Comparison of ENCODE assay signal across 15 mouse cellular contexts in the genomic region with DNA sequence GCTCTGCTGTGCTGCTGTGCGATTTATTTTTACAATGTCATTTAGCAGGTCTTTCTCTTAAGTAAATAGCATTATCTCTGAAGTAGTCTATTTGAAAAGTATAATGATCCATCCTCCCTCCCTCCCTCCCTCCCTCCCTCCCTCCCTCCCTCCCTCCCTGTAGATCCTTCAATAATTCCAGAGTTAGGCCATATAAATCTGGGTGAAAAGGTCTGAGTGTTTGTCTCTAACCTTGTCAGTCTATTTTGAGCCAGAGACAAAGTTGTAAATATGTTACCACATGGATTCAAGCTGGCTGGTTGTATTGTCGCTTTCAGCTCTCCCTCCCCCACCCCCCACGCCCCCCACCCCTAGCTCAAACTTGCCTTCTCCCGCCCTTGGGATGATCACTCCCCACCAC.
DNase-seq lines count a peak whose midpoint lies in the region; ATAC-seq and TF ChIP-seq lines count a peak whose summit lies in the region.
"Had no signal": no experiment of that assay in that cellular context is flagged by ENCODE, and none has a peak within 500 bp of the region (broad histone marks: within the 10 kb centered on the region; RNA-seq: fewer than 3 reads in every experiment).

No protein-coding gene starts in this region.

- intact Hi-C loops in heart, postnatal 10 days (cut with DNase I) = no loop called here

- TF ChIP-seq CTCF in ES-Bruce4 (IDR thresholded peaks at IDR 0.05; ENCODE audit: low read depth, low read length) = no peak

- WGBS in heart, embryonic 11.5 days (ENCODE audit: insufficient replicate concordance) = 23% methylated on average over 4 of the region's 4 CpGs
- WGBS in kidney, embryonic 16.5 days = 7% methylated on average over 3 of the region's 4 CpGs
- 12% methylated on average over 4 of the region's 4 CpGs for WGBS in intestine, embryonic 16.5 days

- no peaks in the 10 kb centered on the region for H3K27me3 ChIP-seq in heart, embryonic 11.5 days (ENCODE audit: control insufficient read depth, insufficient read depth, low read length)
- no peaks in the 10 kb centered on the region for H3K27me3 ChIP-seq in kidney, embryonic 16.5 days (ENCODE audit: insufficient read depth, low read length)
- no peaks in the 10 kb centered on the region for H3K27me3 ChIP-seq in ES-Bruce4 (ENCODE audit: control insufficient read depth, insufficient read depth, low read length, poor library complexity, severe bottlenecking)
- H3K27me3 ChIP-seq in intestine, embryonic 16.5 days (replicated peaks; ENCODE audit: control insufficient read depth, insufficient read depth, low read length) = no peaks in the 10 kb centered on the region
- H3K27me3 ChIP-seq: neural tube, embryonic 13.5 days had no signal

- ATAC-seq in heart, embryonic 11.5 days (replicated peaks; ENCODE audit: insufficient number of reproducible peaks, low FRiP score, low TSS enrichment) = no peak
- ATAC-seq in kidney, embryonic 16.5 days (ENCODE audit: low FRiP score, low TSS enrichment) = no peak
- no peak; the same call in none of the 2 replicates for ATAC-seq in intestine, embryonic 16.5 days
- ATAC-seq: inflammation-experienced regulatory T-cells, adult 6 months; midbrain, embryonic 16.5 days had no signal

- H3K4me1 ChIP-seq in heart, embryonic 11.5 days (ENCODE audit: control insufficient read depth, insufficient read depth, low read length) = peaks cover 32% of the 10 kb centered on the region
- H3K4me1 ChIP-seq in kidney, embryonic 16.5 days (ENCODE audit: insufficient read depth, low read length) = peaks cover 65% of the 10 kb centered on the region
- peaks cover 6% of the 10 kb centered on the region for H3K4me1 ChIP-seq in ES-Bruce4 (ENCODE audit: control insufficient read depth, insufficient read depth, low read length)
- H3K4me1 ChIP-seq in intestine, embryonic 16.5 days (ENCODE audit: control insufficient read depth, insufficient read depth, low read length) = peaks cover 26% of the 10 kb centered on the region

- H3K9ac ChIP-seq in heart, embryonic 11.5 days (ENCODE audit: low read depth, low read length) = no peak overlapping the region; the same call in 1 of the 2 replicates
- H3K9ac ChIP-seq in kidney, embryonic 16.5 days (replicated peaks; ENCODE audit: low read length) = peak overlapping the region; percentile 45
- H3K9ac ChIP-seq in ES-Bruce4 (ENCODE audit: low read depth, poor library complexity, severe bottlenecking) = peak overlapping the region; percentile 60
- H3K9ac ChIP-seq in intestine, embryonic 16.5 days (ENCODE audit: low read depth, low read length) = no peak overlapping the region; the same call in 1 of the 2 replicates
- H3K9ac ChIP-seq: neural tube, embryonic 13.5 days had no signal

- no peak overlapping the region for H3K4me3 ChIP-seq in heart, embryonic 11.5 days (ENCODE audit: low read depth, low read length)
- peak overlapping the region; percentile 26 for H3K4me3 ChIP-seq in kidney, embryonic 16.5 days (ENCODE audit: low read length)
- H3K4me3 ChIP-seq in ES-Bruce4 (ENCODE audit: low read depth, low read length) = peak overlapping the region; percentile 55
- no peak overlapping the region for H3K4me3 ChIP-seq in intestine, embryonic 16.5 days (ENCODE audit: low read length)
- H3K4me3 ChIP-seq: heart, adult 2 months; neural tube, embryonic 13.5 days had no signal

- DNase-seq in heart, postnatal 10 days = no peak
- no peak for DNase-seq in kidney, postnatal 36 days
- no peak for DNase-seq in urinary bladder, postnatal 4 days (ENCODE audit: low spot score in 2 of 2)
- no peak for DNase-seq in thymus, postnatal 0 days (ENCODE audit: low spot score)
- DNase-seq: cerebellum, adult 11-12 months; heart, adult 2 months; layer of hippocampus, postnatal 36 days had no signal

- H3K36me3 ChIP-seq in heart, embryonic 11.5 days (ENCODE audit: control insufficient read depth, insufficient read depth, low read length) = no peaks in the 10 kb centered on the region
- no peaks in the 10 kb centered on the region for H3K36me3 ChIP-seq in kidney, embryonic 16.5 days (ENCODE audit: insufficient read depth, low read length)
- H3K36me3 ChIP-seq in ES-Bruce4 (ENCODE audit: control insufficient read depth, insufficient read depth, low read length, poor library complexity, severe bottlenecking) = no peaks in the 10 kb centered on the region
- H3K36me3 ChIP-seq in intestine, embryonic 16.5 days (ENCODE audit: control insufficient read depth, insufficient read depth, low read length) = no peaks in the 10 kb centered on the region
- H3K36me3 ChIP-seq: G1E; neural tube, embryonic 13.5 days had no signal

- peak overlapping the region; percentile 39 for H3K4me2 ChIP-seq in heart, embryonic 11.5 days
- peak overlapping the region; percentile 48 for H3K4me2 ChIP-seq in kidney, embryonic 16.5 days (replicated peaks; ENCODE audit: low read depth, low read length)
- no peak overlapping the region for H3K4me2 ChIP-seq in intestine, embryonic 16.5 days (ENCODE audit: low read depth, low read length)
- H3K4me2 ChIP-seq: neural tube, embryonic 13.5 days had no signal

- no peaks in the 10 kb centered on the region for H3K9me3 ChIP-seq in heart, embryonic 11.5 days (replicated peaks; ENCODE audit: control insufficient read depth, low read length)
- no peaks in the 10 kb centered on the region for H3K9me3 ChIP-seq in kidney, embryonic 16.5 days (ENCODE audit: low read length)
- no peaks in the 10 kb centered on the region for H3K9me3 ChIP-seq in ES-Bruce4 (replicated peaks; ENCODE audit: control insufficient read depth, insufficient read depth, low read length, poor library complexity, severe bottlenecking)
- no peaks in the 10 kb centered on the region for H3K9me3 ChIP-seq in intestine, embryonic 16.5 days (ENCODE audit: control insufficient read depth, low read length)
- H3K9me3 ChIP-seq: neural tube, embryonic 13.5 days had no signal

- no peak for TF ChIP-seq POLR2A in ES-Bruce4 (IDR thresholded peaks at IDR 0.05; ENCODE audit: insufficient read depth, low read length)

- H3K27ac ChIP-seq in heart, embryonic 11.5 days (ENCODE audit: low read depth, low read length) = peak overlapping the region; percentile 41; the same call in 1 of the 2 replicates
- peak overlapping the region; percentile 85 for H3K27ac ChIP-seq in kidney, embryonic 16.5 days (ENCODE audit: low read length)
- H3K27ac ChIP-seq in ES-Bruce4 (ENCODE audit: insufficient read depth, low read length) = peak overlapping the region; percentile 93
- H3K27ac ChIP-seq in intestine, embryonic 16.5 days (ENCODE audit: low read length) = peak overlapping the region; percentile 74; the same call in 1 of the 2 replicates
- H3K27ac ChIP-seq: heart, adult 2 months; neural tube, embryonic 13.5 days had no signal

- no peak for TF ChIP-seq EP300 in ES-Bruce4 (IDR thresholded peaks at IDR 0.05; ENCODE audit: insufficient read depth, low read depth, low read length)

Comparison
In these comparisons a context has a peak if more than half of its experiments do, and no peak if none do; other contexts are left out.
1. H3K27ac ChIP-seq: peak in every context shown above with its lines; median percentile 93 in ES-Bruce4; 85 in kidney, embryonic 16.5 days; 74 in intestine, embryonic 16.5 days; 41 in heart, embryonic 11.5 days.
2. H3K4me3 ChIP-seq: peak in kidney, embryonic 16.5 days (single experiment) and ES-Bruce4 (single experiment); none in heart, embryonic 11.5 days (single experiment) and intestine, embryonic 16.5 days (single experiment).
3. H3K9ac ChIP-seq: peak in kidney, embryonic 16.5 days (single experiment) and ES-Bruce4 (single experiment); none in heart, embryonic 11.5 days (single experiment) and intestine, embryonic 16.5 days (single experiment).